Mouse (Mus musculus) cerebellum, postnatal 4 days (tissue): ENCODE data around the gene Naf1.
A peak's percentile ranks its signal among the peaks of the same experiment; 100 is the strongest.

Experiments
- DNase-seq, 2 experiments: peaks; one replicate each; pipeline ENCODE4 v3.0.0; 2022; ENCODE audit warnings: low spot score in 2 of 2, mixed read lengths in 1 of 2

The Naf1 gene

GRCm38 (mm10) chr8:66860023-66860422 is at the start of gene Naf1:
Naf1 (plus strand) TSS chr8:66860217.
- DNase-seq = peak; percentile 80 to 90

- peak in 1 of 2 experiments; percentile 32 for DNase-seq
Measured at GRCm38 (mm10) chr8:66860921-66861588, 1.0 kb downstream of the Naf1 start.

GRCm38 (mm10) chr8:66861589-66862500 is 1.8 kb downstream of the Naf1 start:
- DNase-seq = no peak

GRCm38 (mm10) chr8:66863761-66864160 is 3.7 kb downstream of the Naf1 start:
- DNase-seq = no peak

- DNase-seq = no peak
Measured at GRCm38 (mm10) chr8:66865120-66865519, 5.1 kb downstream of the Naf1 start.

GRCm38 (mm10) chr8:66867679-66868078 is 7.7 kb downstream of the Naf1 start:
- DNase-seq = no peak

- no peak for DNase-seq
Measured at GRCm38 (mm10) chr8:66869211-66869932, 9.4 kb downstream of the Naf1 start.

- DNase-seq = no peak
Measured at GRCm38 (mm10) chr8:66883866-66884265, 23.8 kb downstream of the Naf1 start.

- DNase-seq = no peak
Measured at GRCm38 (mm10) chr8:66891879-66892278, 31.9 kb downstream of the Naf1 start.

GRCm38 (mm10) chr8:66905000-66905399 is 45.0 kb downstream of the Naf1 start:
- no peak for DNase-seq

- no peak for DNase-seq
Measured at GRCm38 (mm10) chr8:66905557-66905956, 45.5 kb downstream of the Naf1 start.

- DNase-seq = no peak
Measured at GRCm38 (mm10) chr8:66906116-66906515, 46.1 kb downstream of the Naf1 start.

- DNase-seq = no peak
Measured at GRCm38 (mm10) chr8:66910684-66911083, 50.7 kb downstream of the Naf1 start.

- DNase-seq = peak in 1 of 2 experiments; percentile 30
Measured at GRCm38 (mm10) chr8:66913616-66914536, 53.9 kb downstream of the Naf1 start.

GRCm38 (mm10) chr8:66916056-66916455 is 56.0 kb downstream of the Naf1 start:
- DNase-seq = no peak

- DNase-seq = no peak
Measured at GRCm38 (mm10) chr8:66917695-66918467, 57.9 kb downstream of the Naf1 start.

- no peak for DNase-seq
Measured at GRCm38 (mm10) chr8:66918471-66918870, 58.5 kb downstream of the Naf1 start.

- DNase-seq = no peak
Measured at GRCm38 (mm10) chr8:66933746-66934145, 73.7 kb downstream of the Naf1 start.

GRCm38 (mm10) chr8:66936236-66936635 is 76.2 kb downstream of the Naf1 start:
- DNase-seq = no peak
